Mouse (Mus musculus) megakaryocyte, embryonic 14.5 days (primary cell): ENCODE measurements around the gene Zswim9.

Source experiments
- FLI1 ChIP-seq: IDR thresholded peaks from 2 replicates; pipeline ENCODE4 v1.6.1; 2012; ENCODE audit warnings: low read length, inconsistent platforms, mixed read lengths
- GATA1 ChIP-seq: IDR thresholded peaks from 3 replicates; pipeline ENCODE4 v1.6.1; 2012; ENCODE audit warnings: mixed read lengths, low read length, inconsistent platforms, borderline replicate concordance

- TF ChIP-seq GATA1 (no peak), FLI1 (no peak)
Observed at GRCm38 (mm10) chr7:13271704-13272103, 6.8 kb downstream of the Zswim9 start.
